Mouse (Mus musculus) forebrain, embryonic 10.5 days (tissue): Measurements from ENCODE around the gene Rbbp4. TPM values are rescaled to one million over a fixed set of nuclear protein-coding genes. Genes with fewer than 3 reads are reported as not detected.

Experiments used
- DNase-seq: peaks from one replicate; pipeline ENCODE4 v3.0.0-alpha.2; 2017; ENCODE audit warnings: low spot score; ENCODE audit errors: extremely low spot score
- H3K27ac ChIP-seq: fragments of 300-500 bp; sonication (generic); 2 replicates; pipeline ENCODE4 v1.5.1; 2016; ENCODE audit warnings: mild to moderate bottlenecking
- H3K27me3 ChIP-seq: fragments of 300-500 bp; sonication (generic); 2 replicates; pipeline ENCODE4 v1.6.1; 2016; ENCODE audit warnings: mild to moderate bottlenecking; ENCODE audit not compliant: poor library complexity, severe bottlenecking
- H3K36me3 ChIP-seq: fragments of 300-500 bp; sonication (generic); replicated peaks from 2 replicates; pipeline ENCODE4 v1.6.1; 2016; ENCODE audit warnings: mild to moderate bottlenecking, moderate library complexity
- H3K4me1 ChIP-seq: fragments of 300-500 bp; sonication (generic); 2 replicates; pipeline ENCODE4 v1.6.1; 2016
- H3K4me3 ChIP-seq: fragments of 300-500 bp; sonication (generic); 2 replicates; pipeline ENCODE4 v1.5.1; 2016; ENCODE audit warnings: mild to moderate bottlenecking, moderate library complexity
- H3K9me3 ChIP-seq: fragments of 300-500 bp; sonication (generic); 2 replicates; pipeline ENCODE4 v1.6.1; 2016; ENCODE audit warnings: mild to moderate bottlenecking, moderate library complexity
- WGBS: fragments of 180-500 bp; shearing (Covaris S2); methylation state at CpG from one replicate; pipeline ENCODE4 v1.1.7; 2016; 5-methylcytosine and 5-hydroxymethylcytosine counted together
- polyA plus RNA-seq: library from polyadenylated mRNA; unstranded; fragments of >200 nt; fragmentation: Nextera tagmentation; extraction: Ambion mirVana; gene quantifications from 2 replicates; pipeline ENCODE4 v1.2.1, GENCODE M21; 2016

The Rbbp4 gene
- polyA plus RNA-seq, 1 experiment from 2014 or later: 553 TPM

- Histone ChIP-seq H3K36me3 (peaks cover 72% of the 10 kb centered on the region), H3K4me1 (peaks cover under 1% of the 10 kb centered on the region; the same call in 1 of the 2 replicates), H3K27ac (no peak overlapping the region), H3K4me3 (no peak overlapping the region), H3K9me3 (no peaks in the 10 kb centered on the region), H3K27me3 (no peaks in the 10 kb centered on the region)
- WGBS: 86% methylated on average over 2 of the region's 2 CpGs
- no peak for DNase-seq
Observed at GRCm38 (mm10) chr4:129342705-129343104, 7.5 kb upstream of the Rbbp4 start.

DNA sequence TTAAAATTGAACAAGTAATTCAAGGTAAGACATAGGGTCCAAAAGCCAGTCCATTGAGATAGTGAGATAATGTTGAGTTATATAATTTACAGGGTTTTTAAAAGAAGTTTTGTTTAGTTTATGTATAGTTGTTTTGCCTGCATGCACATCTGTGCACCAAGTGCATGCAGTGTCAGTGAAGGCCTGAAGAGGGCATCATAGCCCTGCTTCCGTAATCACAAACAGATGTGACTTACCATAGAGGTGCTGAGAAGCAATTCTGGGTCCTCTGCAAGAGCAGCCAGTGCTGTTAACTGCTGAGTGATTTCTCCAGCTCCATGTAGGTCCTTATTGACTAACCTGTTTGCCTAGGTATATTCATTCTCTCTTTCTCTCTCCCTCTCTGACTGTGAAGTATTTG is 6.7 kb upstream of the Rbbp4 start:
- Histone ChIP-seq H3K4me3 (no peak overlapping the region), H3K9me3 (no peaks in the 10 kb centered on the region), H3K36me3 (peaks cover 66% of the 10 kb centered on the region), H3K27ac (no peak overlapping the region), H3K4me1 (peaks cover 9% of the 10 kb centered on the region), H3K27me3 (no peaks in the 10 kb centered on the region)
- DNase-seq: no peak
- WGBS: 98% methylated on average over 1 of the region's 1 CpGs

DNA sequence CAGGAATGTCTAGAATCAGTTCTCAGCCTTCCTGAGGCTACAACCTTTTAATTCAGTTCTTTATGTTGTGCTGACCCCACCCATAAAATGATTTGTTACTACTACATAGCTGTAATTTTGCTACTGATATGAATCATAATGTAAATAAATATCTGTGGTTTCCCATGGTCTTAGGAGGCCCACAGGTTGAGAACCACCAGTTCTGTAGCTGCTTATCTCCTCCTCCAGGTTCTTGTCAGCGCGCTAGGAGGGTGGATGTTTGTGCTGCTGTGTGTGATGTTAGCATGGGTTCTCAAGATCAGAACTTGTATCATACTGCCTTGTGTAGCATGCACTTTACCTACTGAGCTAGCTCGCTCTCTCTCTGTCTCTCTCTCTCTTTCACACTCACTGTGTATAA is 4.6 kb upstream of the Rbbp4 start:
- WGBS: 96% methylated on average over 3 of the region's 3 CpGs
- peaks cover 17% of the 10 kb centered on the region for H3K4me1 ChIP-seq

DNA sequence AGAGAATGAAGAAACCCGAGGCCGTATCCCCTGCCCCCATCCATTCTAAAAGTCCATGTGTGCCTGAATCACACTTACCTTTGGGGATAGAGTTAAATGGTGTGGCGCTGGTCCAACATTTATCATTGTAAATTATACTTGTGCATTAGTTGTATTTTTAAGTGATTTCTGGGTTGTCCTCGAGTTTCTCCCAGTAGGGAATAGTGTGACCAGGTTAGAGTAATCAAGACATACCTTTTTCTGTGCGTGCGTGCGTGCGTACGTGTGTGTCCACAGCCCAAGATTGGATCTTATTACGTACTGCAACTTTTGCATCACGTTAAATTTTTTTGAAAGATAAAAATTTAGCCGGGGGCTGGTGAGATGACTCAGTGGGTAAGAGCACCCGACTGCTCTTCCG is 1.1 kb upstream of the Rbbp4 start:
- H3K27ac ChIP-seq: peak overlapping the region; percentile 99
- no peak for DNase-seq
- peaks cover 39% of the 10 kb centered on the region for H3K36me3 ChIP-seq
- no peaks in the 10 kb centered on the region for H3K9me3 ChIP-seq
- peaks cover 46% of the 10 kb centered on the region for H3K4me1 ChIP-seq
- H3K4me3 ChIP-seq: peak overlapping the region; percentile 96
- H3K27me3 ChIP-seq: no peaks in the 10 kb centered on the region
- WGBS: 59% methylated on average over 14 of the region's 14 CpGs

More for the DNA sequence above, 4.6 kb upstream of the Rbbp4 start:
- Histone ChIP-seq H3K36me3 (peaks cover 45% of the 10 kb centered on the region), H3K4me3 (no peak overlapping the region), H3K27ac (no peak overlapping the region), H3K27me3 (no peaks in the 10 kb centered on the region), H3K9me3 (no peaks in the 10 kb centered on the region)
- DNase-seq: no peak

GRCm38 (mm10) chr4:129334677-129335215 is 424 bp downstream of the Rbbp4 start:
- DNase-seq: no peak
- H3K27ac ChIP-seq: peak overlapping the region; percentile 99
- H3K36me3 ChIP-seq: peaks cover 43% of the 10 kb centered on the region
- H3K27me3 ChIP-seq: no peaks in the 10 kb centered on the region
- H3K9me3 ChIP-seq: no peaks in the 10 kb centered on the region
- peak overlapping the region; percentile 96 for H3K4me3 ChIP-seq
- WGBS: under 1% methylated on average over 62 of the region's 62 CpGs
- peaks cover 52% of the 10 kb centered on the region for H3K4me1 ChIP-seq

DNA sequence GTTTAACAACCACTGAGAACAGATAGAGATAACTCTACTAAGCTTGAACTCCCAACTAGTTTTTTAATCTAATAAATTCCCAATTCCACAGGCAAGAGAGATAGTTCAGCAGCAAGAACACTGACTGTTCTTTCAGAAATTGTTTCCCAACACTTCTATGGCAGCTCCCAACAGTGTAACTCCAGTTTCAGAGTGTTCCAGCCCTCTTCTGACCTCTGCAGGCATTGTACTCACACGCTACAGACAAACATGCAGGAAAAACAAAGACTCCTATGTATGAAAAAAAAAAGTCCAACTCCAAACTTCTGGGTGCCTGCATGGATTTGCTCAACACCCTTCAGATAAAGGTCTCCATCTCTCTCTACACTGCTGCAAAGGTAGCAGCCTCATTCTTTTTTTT is 2.3 kb downstream of the Rbbp4 start:
- Histone ChIP-seq H3K4me1 (peaks cover 52% of the 10 kb centered on the region), H3K36me3 (peaks cover 62% of the 10 kb centered on the region), H3K4me3 (peak overlapping the region; percentile 96), H3K9me3 (no peaks in the 10 kb centered on the region), H3K27me3 (no peaks in the 10 kb centered on the region), H3K27ac (no peak overlapping the region)
- DNase-seq: no peak
- WGBS: 78% methylated on average over 1 of the region's 1 CpGs

DNA sequence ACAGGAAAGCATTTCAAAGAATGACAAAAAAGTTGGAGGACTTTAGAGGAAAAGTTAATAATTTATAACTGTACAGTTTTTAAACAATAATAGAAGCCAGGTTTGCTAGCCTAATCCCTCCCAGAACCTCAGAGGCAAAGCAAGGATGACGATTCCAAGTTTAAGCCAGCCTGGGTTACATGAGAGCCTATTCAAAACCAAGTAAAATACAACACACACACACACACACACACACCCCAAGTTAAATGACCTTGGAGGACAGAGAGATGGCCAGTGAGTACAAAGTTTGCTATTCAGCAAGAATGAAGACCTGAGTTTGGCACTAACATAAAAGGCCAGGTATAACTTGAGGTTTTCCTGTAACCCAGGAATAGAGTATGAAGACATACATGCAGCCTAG is 9.0 kb downstream of the Rbbp4 start:
- peaks cover 100% of the 10 kb centered on the region for H3K36me3 ChIP-seq
- no peaks in the 10 kb centered on the region for H3K27me3 ChIP-seq
- WGBS: 77% methylated on average over 1 of the region's 1 CpGs
- DNase-seq: no peak
- no peaks in the 10 kb centered on the region for H3K9me3 ChIP-seq
- no peak overlapping the region for H3K27ac ChIP-seq
- peaks cover 5% of the 10 kb centered on the region; the same call in 1 of the 2 replicates for H3K4me1 ChIP-seq
- H3K4me3 ChIP-seq: no peak overlapping the region

DNA sequence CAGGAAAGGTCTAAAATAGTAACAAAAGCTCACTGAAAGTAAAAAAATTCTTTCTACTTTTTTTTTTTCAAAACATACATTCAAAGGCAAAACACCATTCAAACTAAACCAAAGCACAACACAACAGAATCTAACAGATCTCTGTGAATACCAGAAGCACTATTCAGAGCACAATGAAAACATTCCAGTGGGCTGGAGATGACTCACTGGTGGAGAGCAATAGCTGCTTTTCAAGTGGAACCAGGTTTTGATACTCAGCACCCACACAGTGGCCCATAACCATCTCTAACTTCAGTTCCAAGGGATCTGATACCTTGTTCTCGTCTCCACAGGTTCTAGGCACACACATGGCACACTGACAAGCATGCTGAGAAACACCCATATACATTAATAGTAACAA is 10.4 kb downstream of the Rbbp4 start:
- Histone ChIP-seq H3K9me3 (no peaks in the 10 kb centered on the region), H3K27me3 (no peaks in the 10 kb centered on the region), H3K27ac (no peak overlapping the region), H3K36me3 (peaks cover 100% of the 10 kb centered on the region), H3K4me1 (no peaks in the 10 kb centered on the region), H3K4me3 (no peak overlapping the region)
- WGBS: 87% methylated on average over 1 of the region's 1 CpGs
- DNase-seq: no peak

- no peak overlapping the region for H3K27ac ChIP-seq
- no peaks in the 10 kb centered on the region for H3K4me1 ChIP-seq
- peaks cover 100% of the 10 kb centered on the region for H3K36me3 ChIP-seq
- DNase-seq: no peak
- H3K27me3 ChIP-seq: no peaks in the 10 kb centered on the region
- no peak overlapping the region for H3K4me3 ChIP-seq
- 97% methylated on average over 1 of the region's 1 CpGs for WGBS
- no peaks in the 10 kb centered on the region for H3K9me3 ChIP-seq
Observed at GRCm38 (mm10) chr4:129323491-129323890, 11.7 kb downstream of the Rbbp4 start.

DNA sequence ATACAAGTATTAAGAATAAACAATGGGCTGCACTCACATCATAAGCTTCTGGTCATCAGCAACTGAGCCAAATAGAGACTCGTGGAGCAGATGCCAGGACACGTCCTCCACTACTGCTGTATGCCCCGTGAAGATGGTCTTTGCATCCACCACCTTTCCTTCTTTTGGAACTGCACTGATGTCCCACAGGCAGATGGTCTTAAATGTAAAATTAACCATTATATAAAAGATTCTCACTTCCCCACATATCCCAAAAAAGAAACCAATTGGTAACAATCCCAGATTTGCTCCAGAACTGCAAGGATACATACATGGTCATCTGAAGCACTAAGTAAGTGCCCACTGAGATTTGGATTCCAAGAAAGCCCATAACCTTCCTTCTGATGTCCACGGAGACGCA is 13.1 kb downstream of the Rbbp4 start:
- Histone ChIP-seq H3K36me3 (peaks cover 100% of the 10 kb centered on the region), H3K4me1 (no peaks in the 10 kb centered on the region), H3K27ac (no peak overlapping the region), H3K9me3 (no peaks in the 10 kb centered on the region), H3K4me3 (no peak overlapping the region), H3K27me3 (no peaks in the 10 kb centered on the region)
- no peak for DNase-seq
- 92% methylated on average over 5 of the region's 5 CpGs for WGBS

DNA sequence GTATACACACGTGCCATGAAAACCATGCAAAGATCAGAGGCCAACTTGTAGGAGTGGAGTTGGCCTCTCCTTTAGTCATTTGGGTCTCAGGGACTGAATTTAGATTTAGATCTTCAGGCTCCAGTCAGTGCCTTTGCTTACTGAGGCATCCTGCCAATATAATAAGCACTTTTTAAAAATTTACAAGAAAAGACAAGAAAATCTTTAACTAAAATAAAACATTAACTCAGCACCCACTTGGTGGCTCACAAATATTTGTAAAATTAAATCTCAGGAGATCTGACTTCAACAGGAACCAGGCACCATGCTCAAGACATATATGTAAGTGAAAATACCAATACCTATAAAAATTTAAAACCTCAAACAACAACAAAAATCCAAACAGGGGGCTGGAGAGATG is 14.3 kb downstream of the Rbbp4 start:
- no peaks in the 10 kb centered on the region for H3K27me3 ChIP-seq
- H3K9me3 ChIP-seq: no peaks in the 10 kb centered on the region
- no peak for DNase-seq
- H3K27ac ChIP-seq: no peak overlapping the region
- 92% methylated on average over 1 of the region's 1 CpGs for WGBS
- peaks cover 100% of the 10 kb centered on the region for H3K36me3 ChIP-seq
- H3K4me1 ChIP-seq: no peaks in the 10 kb centered on the region
- H3K4me3 ChIP-seq: no peak overlapping the region

DNA sequence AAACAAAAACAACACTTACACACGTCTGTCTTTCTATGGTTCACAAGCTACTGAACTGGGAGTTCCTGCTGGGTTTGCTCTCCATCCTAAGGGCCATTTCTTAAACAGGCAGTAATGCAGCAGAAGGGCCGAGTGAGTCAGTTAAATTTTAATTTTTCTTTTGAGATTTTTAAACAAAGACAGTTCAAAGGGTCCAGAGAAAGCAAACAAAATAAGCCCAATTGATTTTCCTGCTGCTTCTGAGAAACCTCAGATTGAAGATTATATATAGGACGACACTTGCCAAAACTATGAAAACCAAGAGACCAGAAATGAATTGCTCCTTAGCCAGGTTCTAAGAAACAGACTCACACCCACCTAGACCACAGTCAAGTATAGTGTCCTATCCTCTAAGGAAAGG is 21.3 kb downstream of the Rbbp4 start:
- WGBS: 89% methylated on average over 3 of the region's 3 CpGs
- no peaks in the 10 kb centered on the region for H3K9me3 ChIP-seq
- no peak for DNase-seq
- peaks cover 100% of the 10 kb centered on the region for H3K36me3 ChIP-seq
- H3K4me3 ChIP-seq: no peak overlapping the region
- no peak overlapping the region for H3K27ac ChIP-seq
- H3K27me3 ChIP-seq: no peaks in the 10 kb centered on the region
- no peaks in the 10 kb centered on the region for H3K4me1 ChIP-seq

DNA sequence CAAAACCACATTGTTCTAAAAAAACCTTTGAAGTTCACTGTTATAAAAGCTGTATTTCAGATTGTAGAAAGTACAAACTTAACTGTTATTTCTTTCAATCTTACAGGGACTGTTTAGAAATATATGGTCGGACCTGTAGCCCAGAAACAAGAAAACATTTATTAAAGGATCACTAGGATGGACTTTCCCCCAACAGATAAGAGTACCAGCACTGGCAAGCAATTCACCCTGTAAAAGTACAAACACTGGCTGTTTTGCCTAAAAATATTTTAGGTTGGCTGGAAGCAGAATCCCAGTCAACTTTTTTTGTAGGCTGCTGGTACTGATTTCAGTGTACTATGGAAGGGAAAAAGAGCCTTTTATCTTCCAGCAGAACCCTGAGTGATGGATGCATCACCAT is 27.2 kb downstream of the Rbbp4 start:
- Histone ChIP-seq H3K4me3 (no peak overlapping the region), H3K4me1 (no peaks in the 10 kb centered on the region), H3K27ac (no peak overlapping the region), H3K36me3 (peaks cover 84% of the 10 kb centered on the region), H3K9me3 (no peaks in the 10 kb centered on the region), H3K27me3 (no peaks in the 10 kb centered on the region)
- DNase-seq: no peak
- WGBS: 90% methylated on average over 1 of the region's 1 CpGs

DNA sequence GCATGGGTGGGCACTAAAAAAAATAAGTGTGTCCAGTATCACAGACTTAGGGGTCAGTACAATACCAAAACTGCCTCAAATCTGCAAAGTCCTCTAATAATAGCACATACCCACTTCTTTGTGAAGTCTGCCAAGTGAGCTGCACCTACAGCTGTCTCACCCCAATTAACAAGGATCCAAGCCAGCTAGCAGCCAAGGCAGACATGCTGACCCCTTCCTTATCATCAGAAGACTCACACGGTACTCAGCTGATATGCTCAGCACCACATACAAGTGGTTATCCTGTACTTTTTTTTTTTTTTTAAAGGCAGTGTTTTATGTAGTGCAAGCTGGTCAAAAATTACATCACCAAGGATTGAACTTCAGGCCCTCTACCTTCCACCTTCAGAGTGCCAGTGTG is 30.9 kb downstream of the Rbbp4 start:
- Histone ChIP-seq H3K4me1 (peaks cover 4% of the 10 kb centered on the region), H3K9me3 (peaks cover 11% of the 10 kb centered on the region), H3K36me3 (peaks cover 47% of the 10 kb centered on the region), H3K4me3 (no peak overlapping the region), H3K27me3 (no peaks in the 10 kb centered on the region), H3K27ac (no peak overlapping the region)
- WGBS: 85% methylated on average over 1 of the region's 1 CpGs
- no peak for DNase-seq
